Mouse (Mus musculus) megakaryocyte, embryonic 14.5 days (primary cell): Measurements from ENCODE around the gene Coq8a.

ENCODE experiments used
- FLI1 ChIP-seq: IDR thresholded peaks from 2 replicates; pipeline ENCODE4 v1.6.1; 2012; ENCODE audit warnings: low read length, inconsistent platforms, mixed read lengths
- GATA1 ChIP-seq: IDR thresholded peaks from 3 replicates; pipeline ENCODE4 v1.6.1; 2012; ENCODE audit warnings: mixed read lengths, low read length, inconsistent platforms, borderline replicate concordance

GRCm38 (mm10) chr1:180139158-180139557, 60.2 kb downstream of the Coq8a start:
- TF ChIP-seq GATA1: no peak
- TF ChIP-seq FLI1: no peak
